Mouse (Mus musculus): ENCODE results near the gene Grin2a. TPM values are rescaled to one million over a fixed set of nuclear protein-coding genes. Genes with fewer than 3 reads are reported as not detected.
A peak's percentile ranks its signal among the peaks of the same experiment; 100 is the strongest.

Gene Grin2a
- polyA plus RNA-seq, 1 experiment from 2014 or later = 11.0 TPM

- H3K9ac ChIP-seq (replicated peaks; ENCODE audit: low read depth, low read length) = no peak overlapping the region
- H3K36me3 ChIP-seq (ENCODE audit: control insufficient read depth, insufficient read depth, low read length) = no peaks in the 10 kb centered on the region
- H3K4me1 ChIP-seq (ENCODE audit: control insufficient read depth, insufficient read depth, low read length) = no peaks in the 10 kb centered on the region
- no peak for ATAC-seq (ENCODE audit: low read depth)
- no peak overlapping the region for H3K4me3 ChIP-seq (ENCODE audit: low read depth, low read length)
- WGBS = 91% methylated on average over 8 of the region's 8 CpGs
- no peaks in the 10 kb centered on the region for H3K27me3 ChIP-seq (ENCODE audit: control insufficient read depth, insufficient read depth, low read length)
- no peaks in the 10 kb centered on the region for H3K9me3 ChIP-seq (ENCODE audit: control insufficient read depth, low read length)
- no peak overlapping the region for H3K4me2 ChIP-seq (ENCODE audit: low read depth, low read length)
- H3K27ac ChIP-seq (ENCODE audit: low read depth, low read length) = no peak overlapping the region
Measured at GRCm38 (mm10) chr16:9801338-9801737, 194.0 kb downstream of the Grin2a start.

GRCm38 (mm10) chr16:9800221-9800620, 195.1 kb downstream of the Grin2a start:
- Histone ChIP-seq H3K9me3 (ENCODE audit: control insufficient read depth, low read length) (no peaks in the 10 kb centered on the region), H3K4me1 (ENCODE audit: control insufficient read depth, insufficient read depth, low read length) (no peaks in the 10 kb centered on the region), H3K27me3 (ENCODE audit: control insufficient read depth, insufficient read depth, low read length) (no peaks in the 10 kb centered on the region), H3K27ac (ENCODE audit: low read depth, low read length) (no peak overlapping the region), H3K9ac (replicated peaks; ENCODE audit: low read depth, low read length) (no peak overlapping the region), H3K4me2 (ENCODE audit: low read depth, low read length) (no peak overlapping the region), H3K36me3 (ENCODE audit: control insufficient read depth, insufficient read depth, low read length) (no peaks in the 10 kb centered on the region), H3K4me3 (ENCODE audit: low read depth, low read length) (no peak overlapping the region)
- 71% methylated on average over 1 of the region's 1 CpGs for WGBS
- no peak for ATAC-seq (ENCODE audit: low read depth)

GRCm38 (mm10) chr16:9792976-9793375, 202.4 kb downstream of the Grin2a start:
- no peak overlapping the region for H3K4me2 ChIP-seq (ENCODE audit: low read depth, low read length)
- H3K9ac ChIP-seq (replicated peaks; ENCODE audit: low read depth, low read length) = no peak overlapping the region
- WGBS = 96% methylated on average over 2 of the region's 2 CpGs
- H3K4me3 ChIP-seq (ENCODE audit: low read depth, low read length) = no peak overlapping the region
- no peaks in the 10 kb centered on the region for H3K9me3 ChIP-seq (ENCODE audit: control insufficient read depth, low read length)
- H3K27me3 ChIP-seq (ENCODE audit: control insufficient read depth, insufficient read depth, low read length) = no peaks in the 10 kb centered on the region
- no peaks in the 10 kb centered on the region for H3K36me3 ChIP-seq (ENCODE audit: control insufficient read depth, insufficient read depth, low read length)
- no peaks in the 10 kb centered on the region for H3K4me1 ChIP-seq (ENCODE audit: control insufficient read depth, insufficient read depth, low read length)
- no peak overlapping the region for H3K27ac ChIP-seq (ENCODE audit: low read depth, low read length)
- ATAC-seq (ENCODE audit: low read depth) = no peak

GRCm38 (mm10) chr16:9786261-9786660, 209.1 kb downstream of the Grin2a start:
- no peak for ATAC-seq (ENCODE audit: low read depth)
- Histone ChIP-seq H3K27me3 (ENCODE audit: control insufficient read depth, insufficient read depth, low read length) (no peaks in the 10 kb centered on the region), H3K9ac (replicated peaks; ENCODE audit: low read depth, low read length) (no peak overlapping the region), H3K9me3 (ENCODE audit: control insufficient read depth, low read length) (no peaks in the 10 kb centered on the region), H3K27ac (ENCODE audit: low read depth, low read length) (no peak overlapping the region), H3K36me3 (ENCODE audit: control insufficient read depth, insufficient read depth, low read length) (no peaks in the 10 kb centered on the region), H3K4me2 (ENCODE audit: low read depth, low read length) (no peak overlapping the region), H3K4me3 (ENCODE audit: low read depth, low read length) (no peak overlapping the region), H3K4me1 (ENCODE audit: control insufficient read depth, insufficient read depth, low read length) (no peaks in the 10 kb centered on the region)
- 56% methylated on average over 1 of the region's 1 CpGs for WGBS

GRCm38 (mm10) chr16:9785821-9786220, 209.5 kb downstream of the Grin2a start:
- ATAC-seq (ENCODE audit: low read depth) = no peak
- H3K9me3 ChIP-seq (ENCODE audit: control insufficient read depth, low read length) = no peaks in the 10 kb centered on the region
- no peak overlapping the region for H3K9ac ChIP-seq (replicated peaks; ENCODE audit: low read depth, low read length)
- H3K27ac ChIP-seq (ENCODE audit: low read depth, low read length) = no peak overlapping the region
- H3K4me3 ChIP-seq (ENCODE audit: low read depth, low read length) = no peak overlapping the region
- no peaks in the 10 kb centered on the region for H3K27me3 ChIP-seq (ENCODE audit: control insufficient read depth, insufficient read depth, low read length)
- H3K4me2 ChIP-seq (ENCODE audit: low read depth, low read length) = no peak overlapping the region
- H3K36me3 ChIP-seq (ENCODE audit: control insufficient read depth, insufficient read depth, low read length) = no peaks in the 10 kb centered on the region
- WGBS = 90% methylated on average over 4 of the region's 4 CpGs
- no peaks in the 10 kb centered on the region for H3K4me1 ChIP-seq (ENCODE audit: control insufficient read depth, insufficient read depth, low read length)

- no peak for ATAC-seq (ENCODE audit: low read depth)
- H3K4me2 ChIP-seq (ENCODE audit: low read depth, low read length) = no peak overlapping the region
- no peaks in the 10 kb centered on the region for H3K4me1 ChIP-seq (ENCODE audit: control insufficient read depth, insufficient read depth, low read length)
- H3K27me3 ChIP-seq (ENCODE audit: control insufficient read depth, insufficient read depth, low read length) = no peaks in the 10 kb centered on the region
- H3K4me3 ChIP-seq (ENCODE audit: low read depth, low read length) = no peak overlapping the region
- H3K9me3 ChIP-seq (ENCODE audit: control insufficient read depth, low read length) = no peaks in the 10 kb centered on the region
- no peaks in the 10 kb centered on the region for H3K36me3 ChIP-seq (ENCODE audit: control insufficient read depth, insufficient read depth, low read length)
- 84% methylated on average over 1 of the region's 1 CpGs for WGBS
- no peak overlapping the region for H3K27ac ChIP-seq (ENCODE audit: low read depth, low read length)
- no peak overlapping the region for H3K9ac ChIP-seq (replicated peaks; ENCODE audit: low read depth, low read length)
Measured at GRCm38 (mm10) chr16:9768981-9769380, 226.4 kb downstream of the Grin2a start.

GRCm38 (mm10) chr16:9768356-9768755, 227.0 kb downstream of the Grin2a start:
- Histone ChIP-seq H3K4me2 (ENCODE audit: low read depth, low read length) (no peak overlapping the region), H3K27me3 (ENCODE audit: control insufficient read depth, insufficient read depth, low read length) (no peaks in the 10 kb centered on the region), H3K27ac (ENCODE audit: low read depth, low read length) (no peak overlapping the region), H3K4me3 (ENCODE audit: low read depth, low read length) (no peak overlapping the region), H3K36me3 (ENCODE audit: control insufficient read depth, insufficient read depth, low read length) (no peaks in the 10 kb centered on the region), H3K9me3 (ENCODE audit: control insufficient read depth, low read length) (no peaks in the 10 kb centered on the region), H3K9ac (replicated peaks; ENCODE audit: low read depth, low read length) (no peak overlapping the region), H3K4me1 (ENCODE audit: control insufficient read depth, insufficient read depth, low read length) (no peaks in the 10 kb centered on the region)
- WGBS = 69% methylated on average over 5 of the region's 5 CpGs
- ATAC-seq (ENCODE audit: low read depth) = 0 out of 2 replicates have a peak, but pooled peaks have one; percentile 54

GRCm38 (mm10) chr16:9767946-9768345, 227.4 kb downstream of the Grin2a start:
- Histone ChIP-seq H3K27ac (ENCODE audit: low read depth, low read length) (no peak overlapping the region), H3K9ac (replicated peaks; ENCODE audit: low read depth, low read length) (no peak overlapping the region), H3K4me2 (ENCODE audit: low read depth, low read length) (no peak overlapping the region), H3K27me3 (ENCODE audit: control insufficient read depth, insufficient read depth, low read length) (no peaks in the 10 kb centered on the region), H3K9me3 (ENCODE audit: control insufficient read depth, low read length) (no peaks in the 10 kb centered on the region), H3K36me3 (ENCODE audit: control insufficient read depth, insufficient read depth, low read length) (no peaks in the 10 kb centered on the region), H3K4me1 (ENCODE audit: control insufficient read depth, insufficient read depth, low read length) (no peaks in the 10 kb centered on the region), H3K4me3 (ENCODE audit: low read depth, low read length) (no peak overlapping the region)
- no peak for ATAC-seq (ENCODE audit: low read depth)
- 88% methylated on average over 3 of the region's 3 CpGs for WGBS

- no peak overlapping the region for H3K4me3 ChIP-seq (ENCODE audit: low read depth, low read length)
- ATAC-seq (ENCODE audit: low read depth) = no peak
- no peak overlapping the region for H3K9ac ChIP-seq (replicated peaks; ENCODE audit: low read depth, low read length)
- no peaks in the 10 kb centered on the region for H3K4me1 ChIP-seq (ENCODE audit: control insufficient read depth, insufficient read depth, low read length)
- WGBS = 91% methylated on average over 2 of the region's 2 CpGs
- H3K4me2 ChIP-seq (ENCODE audit: low read depth, low read length) = no peak overlapping the region
- no peaks in the 10 kb centered on the region for H3K9me3 ChIP-seq (ENCODE audit: control insufficient read depth, low read length)
- no peaks in the 10 kb centered on the region for H3K36me3 ChIP-seq (ENCODE audit: control insufficient read depth, insufficient read depth, low read length)
- H3K27me3 ChIP-seq (ENCODE audit: control insufficient read depth, insufficient read depth, low read length) = no peaks in the 10 kb centered on the region
- no peak overlapping the region for H3K27ac ChIP-seq (ENCODE audit: low read depth, low read length)
Measured at GRCm38 (mm10) chr16:9764086-9764485, 231.3 kb downstream of the Grin2a start.

- 94% methylated on average over 2 of the region's 2 CpGs for WGBS
- Histone ChIP-seq H3K9me3 (ENCODE audit: control insufficient read depth, low read length) (no peaks in the 10 kb centered on the region), H3K4me1 (ENCODE audit: control insufficient read depth, insufficient read depth, low read length) (no peaks in the 10 kb centered on the region), H3K27me3 (ENCODE audit: control insufficient read depth, insufficient read depth, low read length) (no peaks in the 10 kb centered on the region), H3K27ac (ENCODE audit: low read depth, low read length) (no peak overlapping the region), H3K36me3 (ENCODE audit: control insufficient read depth, insufficient read depth, low read length) (no peaks in the 10 kb centered on the region), H3K4me3 (ENCODE audit: low read depth, low read length) (no peak overlapping the region), H3K4me2 (ENCODE audit: low read depth, low read length) (no peak overlapping the region), H3K9ac (replicated peaks; ENCODE audit: low read depth, low read length) (no peak overlapping the region)
- ATAC-seq (ENCODE audit: low read depth) = no peak
Measured at GRCm38 (mm10) chr16:9760347-9760746, 235.0 kb downstream of the Grin2a start.
